Mouse (Mus musculus) hindbrain, embryonic 16.5 days (tissue): Measurements from ENCODE around the gene Sfta2. TPM values are rescaled to one million over a fixed set of nuclear protein-coding genes. Genes with fewer than 3 reads are reported as not detected.

Experiments
- ATAC-seq: fragments of 200-750 bp; cut with Nextera tagmentation; 2 replicates; pipeline ENCODE4 v1.8.0; 2017; ENCODE audit warnings: moderate TSS enrichment, moderate library complexity
- H3K27ac ChIP-seq: fragments of 300-500 bp; sonication (generic); 2 replicates; pipeline ENCODE4 v1.5.1; 2014; ENCODE audit warnings: low read depth, mild to moderate bottlenecking, control low read depth, low read length, moderate library complexity
- H3K27me3 ChIP-seq: fragments of 300-500 bp; sonication (generic); replicated peaks from 2 replicates; pipeline ENCODE4 v1.6.1; 2014; ENCODE audit warnings: low read length; ENCODE audit not compliant: control insufficient read depth, insufficient read depth
- H3K36me3 ChIP-seq: fragments of 300-500 bp; sonication (generic); 2 replicates; pipeline ENCODE4 v1.6.1; 2014; ENCODE audit warnings: mild to moderate bottlenecking, low read length, moderate library complexity, mixed read lengths; ENCODE audit not compliant: control insufficient read depth, insufficient read depth
- H3K4me1 ChIP-seq: fragments of 300-500 bp; sonication (generic); 2 replicates; pipeline ENCODE4 v1.6.1; 2014; ENCODE audit warnings: low read depth, low read length; ENCODE audit not compliant: control insufficient read depth, insufficient read depth
- H3K4me2 ChIP-seq: fragments of 300-500 bp; sonication (generic); 2 replicates; pipeline ENCODE4 v1.6.1; 2014; ENCODE audit warnings: mild to moderate bottlenecking, low read length, control low read depth, moderate library complexity
- H3K4me3 ChIP-seq: fragments of 300-500 bp; sonication (generic); 2 replicates; pipeline ENCODE4 v1.5.1; 2014; ENCODE audit warnings: mild to moderate bottlenecking, low read length, control low read depth, moderate library complexity
- H3K9ac ChIP-seq: fragments of 300-500 bp; sonication (generic); 2 replicates; pipeline ENCODE4 v1.6.1; 2014; ENCODE audit warnings: low read depth, mild to moderate bottlenecking, control low read depth, low read length, moderate library complexity
- H3K9me3 ChIP-seq: fragments of 300-500 bp; sonication (generic); 2 replicates; pipeline ENCODE4 v1.6.1; 2014; ENCODE audit warnings: mild to moderate bottlenecking, low read length, moderate library complexity; ENCODE audit not compliant: control insufficient read depth
- WGBS: fragments of 180-500 bp; shearing (Covaris S2); extraction: QIAGEN DNeasy Blood & Tissue Kit; methylation state at CpG from one replicate; pipeline ENCODE4 v1.1.7; 2014; 5-methylcytosine and 5-hydroxymethylcytosine counted together
- polyA plus RNA-seq: library from polyadenylated mRNA; unstranded; fragments of >200 nt; fragmentation: Nextera tagmentation; extraction: Ambion mirVana; gene quantifications from 2 replicates; pipeline ENCODE4 v1.2.1, GENCODE M21; 2015

Gene Sfta2
- polyA plus RNA-seq, 1 experiment from 2014 or later = not detected

- 84% methylated on average over 13 of the region's 13 CpGs for WGBS
- ATAC-seq = no peak
- no peaks in the 10 kb centered on the region for H3K9me3 ChIP-seq
- H3K4me1 ChIP-seq = peaks cover 3% of the 10 kb centered on the region; the same call in 1 of the 2 replicates
- H3K36me3 ChIP-seq = peaks cover 43% of the 10 kb centered on the region
- no peak overlapping the region for H3K4me3 ChIP-seq
- no peaks in the 10 kb centered on the region for H3K27me3 ChIP-seq
- no peak overlapping the region for H3K4me2 ChIP-seq
- H3K27ac ChIP-seq = no peak overlapping the region
- H3K9ac ChIP-seq = no peak overlapping the region
Measured at GRCm38 (mm10) chr17:35681986-35682385, 80.6 kb downstream of the Sfta2 start.

GRCm38 (mm10) chr17:35685061-35685460 lies 83.7 kb downstream of the Sfta2 start:
- ATAC-seq = no peak
- no peak overlapping the region for H3K4me2 ChIP-seq
- H3K4me1 ChIP-seq = peaks cover 3% of the 10 kb centered on the region; the same call in 1 of the 2 replicates
- no peak overlapping the region for H3K27ac ChIP-seq
- WGBS = 53% methylated on average over 9 of the region's 9 CpGs
- H3K9ac ChIP-seq = no peak overlapping the region
- no peaks in the 10 kb centered on the region for H3K9me3 ChIP-seq
- no peaks in the 10 kb centered on the region for H3K27me3 ChIP-seq
- H3K36me3 ChIP-seq = peaks cover 59% of the 10 kb centered on the region
- no peak overlapping the region for H3K4me3 ChIP-seq

GRCm38 (mm10) chr17:35688347-35689175 lies 87.2 kb downstream of the Sfta2 start:
- Histone ChIP-seq H3K4me1 (peaks cover 3% of the 10 kb centered on the region; the same call in 1 of the 2 replicates), H3K36me3 (peaks cover 64% of the 10 kb centered on the region), H3K9ac (no peak overlapping the region), H3K9me3 (no peaks in the 10 kb centered on the region), H3K4me2 (no peak overlapping the region), H3K4me3 (no peak overlapping the region), H3K27me3 (no peaks in the 10 kb centered on the region), H3K27ac (no peak overlapping the region)
- ATAC-seq = 0 out of 2 replicates have a peak, but pooled peaks have one; percentile 1
- 88% methylated on average over 25 of the region's 25 CpGs for WGBS

- ATAC-seq = no peak
- H3K4me2 ChIP-seq = no peak overlapping the region
- H3K9me3 ChIP-seq = no peaks in the 10 kb centered on the region
- H3K36me3 ChIP-seq = peaks cover 57% of the 10 kb centered on the region
- WGBS = 88% methylated on average over 18 of the region's 18 CpGs
- no peak overlapping the region for H3K9ac ChIP-seq
- H3K27ac ChIP-seq = no peak overlapping the region
- H3K4me1 ChIP-seq = peaks cover 2% of the 10 kb centered on the region; the same call in 1 of the 2 replicates
- H3K4me3 ChIP-seq = no peak overlapping the region
- no peaks in the 10 kb centered on the region for H3K27me3 ChIP-seq
Measured at GRCm38 (mm10) chr17:35689936-35690645, 88.7 kb downstream of the Sfta2 start.

GRCm38 (mm10) chr17:35691811-35692210 lies 90.5 kb downstream of the Sfta2 start:
- Histone ChIP-seq H3K4me1 (peaks cover 2% of the 10 kb centered on the region), H3K27me3 (no peaks in the 10 kb centered on the region), H3K27ac (no peak overlapping the region), H3K9ac (no peak overlapping the region), H3K36me3 (peaks cover 51% of the 10 kb centered on the region), H3K4me3 (no peak overlapping the region), H3K4me2 (no peak overlapping the region), H3K9me3 (no peaks in the 10 kb centered on the region)
- no peak for ATAC-seq
- 89% methylated on average over 4 of the region's 4 CpGs for WGBS

- 76% methylated on average over 4 of the region's 4 CpGs for WGBS
- ATAC-seq = no peak
- Histone ChIP-seq H3K9me3 (no peaks in the 10 kb centered on the region), H3K27ac (no peak overlapping the region), H3K27me3 (no peaks in the 10 kb centered on the region), H3K9ac (no peak overlapping the region), H3K4me3 (no peak overlapping the region), H3K36me3 (peaks cover 46% of the 10 kb centered on the region), H3K4me1 (peaks cover 7% of the 10 kb centered on the region), H3K4me2 (no peak overlapping the region)
Measured at GRCm38 (mm10) chr17:35692368-35692767, 91.0 kb downstream of the Sfta2 start.

GRCm38 (mm10) chr17:35693906-35694305 lies 92.6 kb downstream of the Sfta2 start:
- ATAC-seq = no peak

GRCm38 (mm10) chr17:35695289-35695688 lies 93.9 kb downstream of the Sfta2 start:
- no peaks in the 10 kb centered on the region for H3K27me3 ChIP-seq
- 94% methylated on average over 2 of the region's 2 CpGs for WGBS
- no peak overlapping the region for H3K27ac ChIP-seq
- H3K9ac ChIP-seq = no peak overlapping the region
- H3K36me3 ChIP-seq = peaks cover 33% of the 10 kb centered on the region
- no peak overlapping the region for H3K4me3 ChIP-seq
- no peaks in the 10 kb centered on the region for H3K9me3 ChIP-seq
- no peak overlapping the region for H3K4me2 ChIP-seq
- ATAC-seq = no peak
- peaks cover 29% of the 10 kb centered on the region for H3K4me1 ChIP-seq

More at GRCm38 (mm10) chr17:35693906-35694305, 92.6 kb downstream of the Sfta2 start:
- no peak overlapping the region for H3K4me3 ChIP-seq
- H3K9me3 ChIP-seq = no peaks in the 10 kb centered on the region
- H3K36me3 ChIP-seq = peaks cover 41% of the 10 kb centered on the region
- H3K9ac ChIP-seq = no peak overlapping the region
- H3K27ac ChIP-seq = no peak overlapping the region
- no peaks in the 10 kb centered on the region for H3K27me3 ChIP-seq
- H3K4me2 ChIP-seq = no peak overlapping the region
- 93% methylated on average over 5 of the region's 5 CpGs for WGBS
- H3K4me1 ChIP-seq = peaks cover 23% of the 10 kb centered on the region

- Histone ChIP-seq H3K4me1 (peaks cover 33% of the 10 kb centered on the region), H3K4me3 (peak overlapping the region; percentile 11; the same call in 1 of the 2 replicates), H3K9ac (no peak overlapping the region), H3K4me2 (peak overlapping the region; percentile 86), H3K27me3 (no peaks in the 10 kb centered on the region), H3K9me3 (no peaks in the 10 kb centered on the region), H3K36me3 (peaks cover 20% of the 10 kb centered on the region), H3K27ac (no peak overlapping the region)
- WGBS = 43% methylated on average over 6 of the region's 6 CpGs
- no peak for ATAC-seq
Measured at GRCm38 (mm10) chr17:35696691-35697090, 95.3 kb downstream of the Sfta2 start.
